Mouse (Mus musculus) fibroblast of lung, adult 2 months (primary cell): ENCODE results near the gene Adgrl1.
"Not testable (repeated sequence)": the region's sequence is repeated elsewhere in the genome, so short reads cannot be mapped to it uniquely, and the experiment has no call there.

Experiments used
- DNase-seq: peaks from one replicate; pipeline ENCODE4 v3.0.0-alpha.2; 2011; ENCODE audit warnings: low read depth

The Adgrl1 gene

DNA sequence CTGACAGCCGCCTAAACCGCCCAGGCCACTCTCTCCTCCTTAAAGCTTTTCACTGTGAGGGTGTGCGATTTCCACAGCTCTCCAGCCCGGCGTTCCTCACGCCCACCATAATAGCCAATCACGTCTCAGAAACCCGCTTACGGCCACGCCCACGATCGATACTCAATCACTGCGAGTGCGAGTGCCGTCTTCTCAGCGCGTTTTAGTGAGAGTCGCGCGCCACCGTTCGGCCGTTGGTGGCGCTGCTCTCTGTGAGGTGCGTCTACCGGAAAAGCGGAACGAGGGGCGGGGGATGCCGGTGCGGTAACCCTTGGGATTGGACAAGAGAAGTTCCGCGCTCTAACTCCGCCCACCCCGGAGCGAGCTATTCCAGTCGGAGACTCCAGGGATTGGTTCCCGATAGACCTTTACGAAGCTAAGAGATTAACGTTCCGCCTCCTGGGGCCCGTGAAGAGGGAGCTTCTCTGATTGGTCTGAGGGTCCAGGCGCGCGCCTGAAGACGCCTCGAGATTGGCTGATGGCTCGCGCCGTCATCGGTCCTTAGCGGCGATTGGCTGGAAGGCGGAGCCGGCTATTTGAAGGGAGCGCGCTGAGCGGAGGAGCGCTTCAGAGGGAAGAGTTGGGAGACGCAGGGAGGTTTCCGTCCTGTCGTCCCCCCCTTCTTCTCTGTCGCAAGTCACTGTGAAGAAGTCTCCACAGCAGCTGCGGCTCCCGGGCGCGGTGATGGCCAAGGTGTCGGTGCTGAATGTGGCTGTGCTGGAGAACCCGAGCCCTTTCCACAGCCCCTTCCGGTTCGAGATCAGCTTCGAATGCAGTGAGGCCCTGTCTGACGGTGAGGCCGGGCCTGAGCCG lies 55.4 kb downstream of the Adgrl1 start, which contains the start of the genes Gm10644 and Asf1b:
Gene Gm10644 (minus strand): TSS at position 100 of the 852 bp plus-strand sequence.
Gene Asf1b (plus strand): TSS at position 402 of the 852 bp plus-strand sequence.
- peak; percentile 99 for DNase-seq

DNA sequence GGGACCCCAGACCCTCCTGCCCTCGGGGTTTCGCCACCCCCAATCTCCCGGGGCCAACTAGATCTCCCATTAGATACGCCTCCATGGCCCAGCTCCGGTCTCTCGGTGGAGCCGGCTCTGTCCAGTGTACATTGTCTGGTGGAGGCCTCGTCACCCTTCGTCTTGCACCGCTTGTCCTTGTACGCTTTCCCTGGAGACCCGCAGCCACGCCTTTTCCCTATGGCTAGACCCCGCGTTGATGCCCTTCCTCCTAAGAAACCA lies 56.0 kb downstream of the Adgrl1 start:
- no peak for DNase-seq

DNA sequence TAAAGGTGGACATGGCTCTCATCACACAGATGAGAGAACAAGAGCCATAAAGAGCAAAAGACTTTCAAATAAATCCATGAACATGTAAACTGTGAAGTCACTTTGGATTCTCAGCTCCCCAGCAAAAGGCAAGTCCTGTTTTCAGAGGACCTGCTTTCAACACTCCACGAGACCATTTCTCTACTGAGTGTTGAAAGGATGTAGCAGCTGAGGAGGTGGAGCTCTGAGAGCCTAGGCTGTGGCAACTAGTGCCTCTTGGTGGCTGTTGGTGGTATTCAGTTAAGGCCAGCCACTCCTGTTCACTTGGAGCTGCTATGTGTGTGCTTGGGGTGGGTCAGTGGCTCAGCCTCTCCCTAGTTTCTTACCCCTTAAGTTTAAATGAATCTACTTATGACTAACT lies 56.9 kb downstream of the Adgrl1 start:
- no peak for DNase-seq

DNA sequence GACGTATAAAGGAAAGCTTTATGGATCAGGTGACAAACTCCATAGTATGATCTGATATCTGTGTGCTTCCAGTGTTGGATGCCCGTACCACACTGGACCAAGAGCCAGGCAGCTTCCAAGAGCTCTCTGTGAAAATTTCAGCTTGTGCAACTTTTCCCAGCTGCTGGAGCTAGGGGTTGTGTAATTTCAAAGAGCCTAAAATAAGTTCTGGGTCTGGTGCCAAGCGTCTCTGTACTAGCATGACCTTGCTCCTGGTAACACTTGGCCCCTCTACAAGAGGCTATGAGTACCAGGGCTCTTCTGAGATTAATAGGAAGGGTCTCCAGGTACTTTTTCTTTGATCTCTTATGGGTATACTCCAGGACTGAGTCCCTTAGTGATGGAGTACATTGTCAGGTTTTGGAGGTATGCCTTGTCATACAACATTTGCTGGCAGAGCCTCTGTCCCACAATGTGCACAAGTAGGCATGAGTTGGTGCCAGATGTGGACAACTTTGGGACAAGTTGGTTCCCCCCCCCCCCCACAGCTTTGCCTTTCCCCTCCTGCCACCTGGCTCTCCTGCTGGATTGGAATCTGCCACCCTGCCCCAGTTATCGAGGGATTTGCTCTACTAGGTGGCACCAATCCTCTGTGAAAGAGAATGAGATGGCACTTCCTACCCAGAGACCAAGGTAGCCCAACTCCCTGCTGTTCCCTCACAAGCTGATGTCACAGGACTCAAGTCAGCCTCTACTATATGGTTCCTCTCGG lies 64.3 kb downstream of the Adgrl1 start:
- DNase-seq, result peak; percentile 58

DNA sequence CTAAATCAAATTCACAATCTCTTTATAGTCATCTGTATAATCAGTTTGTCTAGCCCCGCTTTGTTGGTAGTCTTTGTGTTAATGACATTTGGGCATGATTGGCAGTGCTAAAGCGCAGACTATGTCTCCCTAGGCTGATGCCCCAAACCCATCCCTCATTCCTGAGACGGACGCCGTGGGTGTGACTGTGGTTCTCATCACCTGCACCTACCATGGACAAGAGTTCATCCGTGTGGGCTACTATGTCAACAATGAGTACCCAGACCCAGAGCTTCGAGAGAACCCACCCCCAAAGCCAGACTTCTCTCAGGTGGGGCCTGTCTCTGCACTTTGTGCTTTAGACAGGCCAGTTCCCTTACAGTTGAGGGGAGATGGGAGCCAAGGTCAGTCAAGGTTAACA lies 67.8 kb downstream of the Adgrl1 start:
- no peak for DNase-seq

DNA sequence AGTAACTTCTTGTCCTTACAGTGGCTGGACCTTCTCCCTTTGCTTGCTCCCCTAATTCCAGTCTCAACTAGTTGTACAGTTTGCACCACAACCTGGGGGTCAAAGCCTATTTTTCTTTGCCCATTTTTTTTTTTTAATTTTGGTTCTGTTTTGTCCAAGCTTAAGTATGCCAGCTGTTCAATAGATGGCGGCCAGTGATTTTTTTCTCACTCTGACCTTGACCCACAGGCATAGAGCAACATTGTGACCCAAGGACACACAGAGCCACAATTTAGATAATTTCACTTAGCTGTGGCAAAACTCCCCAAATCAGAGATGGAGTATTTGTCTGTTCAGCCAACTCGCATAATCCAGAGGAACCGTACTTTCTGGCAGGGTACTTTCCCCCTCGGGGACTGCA lies 71.2 kb downstream of the Adgrl1 start:
- DNase-seq, result no peak

DNA sequence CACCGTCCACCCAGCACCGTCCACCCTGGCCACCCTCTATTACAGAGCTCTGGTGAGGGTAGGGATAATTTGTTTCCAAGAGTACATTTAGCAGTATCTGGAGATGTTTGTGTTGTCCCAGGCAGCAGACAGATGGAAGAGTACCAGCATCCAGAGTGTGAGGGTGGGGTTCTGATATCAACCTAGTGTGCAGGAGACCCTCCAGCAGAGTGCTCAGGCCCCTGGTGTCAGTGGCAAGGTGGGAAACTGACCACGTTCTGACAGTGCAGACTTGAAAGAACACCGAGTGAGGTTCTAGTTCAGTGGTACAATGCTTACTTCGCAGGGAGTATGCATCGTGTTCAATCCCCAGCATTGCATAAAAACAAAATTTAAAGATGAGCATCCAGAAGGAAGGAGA lies 71.8 kb downstream of the Adgrl1 start:
- no peak for DNase-seq

DNA sequence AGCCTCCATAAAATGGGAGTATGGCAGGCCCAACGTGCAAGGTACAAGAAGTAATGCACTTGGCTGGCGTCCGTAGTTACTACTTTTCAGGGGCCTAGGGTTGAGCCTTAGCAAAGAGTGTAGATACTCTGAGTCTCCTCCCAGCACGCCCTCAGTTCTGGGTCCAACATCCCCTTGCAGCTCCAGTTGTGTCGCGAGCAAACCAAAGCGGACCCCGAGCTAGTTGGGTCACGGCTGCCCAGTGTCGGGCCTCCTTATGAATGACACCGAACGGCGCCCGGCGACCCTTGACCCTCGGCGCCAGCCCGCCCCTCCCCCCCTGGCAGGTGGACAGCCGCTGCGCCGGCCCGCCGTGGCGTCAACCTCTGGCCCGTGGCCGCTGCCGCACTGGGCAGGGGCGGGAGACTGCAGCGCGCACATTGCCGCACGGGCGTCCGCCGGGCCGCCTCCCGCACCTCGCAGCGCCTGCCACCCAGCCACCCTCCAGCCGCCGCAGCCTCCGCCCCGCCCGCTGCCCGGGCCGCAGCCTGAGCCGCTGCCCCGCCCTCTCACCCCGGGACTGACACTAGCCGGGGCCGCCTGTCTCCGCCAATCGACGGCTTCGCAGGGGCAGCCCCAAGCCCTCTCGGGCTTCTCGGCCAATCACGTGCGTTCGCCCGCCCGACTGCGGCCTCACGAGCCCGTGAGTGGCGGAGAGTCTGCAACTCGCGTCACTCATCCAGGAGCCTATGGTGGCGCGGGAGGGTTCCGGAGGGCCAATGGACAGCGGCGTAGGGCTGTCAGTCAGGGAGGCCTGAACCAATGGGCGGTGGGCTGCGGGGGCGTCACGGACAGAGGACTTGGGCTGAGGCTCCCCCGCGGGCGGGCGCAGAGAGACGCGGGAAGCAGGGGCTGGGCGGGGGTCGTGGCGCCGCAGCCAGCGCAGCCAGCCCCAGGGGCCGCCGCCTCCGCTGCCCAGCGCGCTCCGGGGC lies 72.5 kb downstream of the Adgrl1 start, which contains the start of gene Prkaca:
Gene Prkaca (plus strand): TSS at position 844 of the 971 bp plus-strand sequence.
- DNase-seq, result peak; percentile 98

DNA sequence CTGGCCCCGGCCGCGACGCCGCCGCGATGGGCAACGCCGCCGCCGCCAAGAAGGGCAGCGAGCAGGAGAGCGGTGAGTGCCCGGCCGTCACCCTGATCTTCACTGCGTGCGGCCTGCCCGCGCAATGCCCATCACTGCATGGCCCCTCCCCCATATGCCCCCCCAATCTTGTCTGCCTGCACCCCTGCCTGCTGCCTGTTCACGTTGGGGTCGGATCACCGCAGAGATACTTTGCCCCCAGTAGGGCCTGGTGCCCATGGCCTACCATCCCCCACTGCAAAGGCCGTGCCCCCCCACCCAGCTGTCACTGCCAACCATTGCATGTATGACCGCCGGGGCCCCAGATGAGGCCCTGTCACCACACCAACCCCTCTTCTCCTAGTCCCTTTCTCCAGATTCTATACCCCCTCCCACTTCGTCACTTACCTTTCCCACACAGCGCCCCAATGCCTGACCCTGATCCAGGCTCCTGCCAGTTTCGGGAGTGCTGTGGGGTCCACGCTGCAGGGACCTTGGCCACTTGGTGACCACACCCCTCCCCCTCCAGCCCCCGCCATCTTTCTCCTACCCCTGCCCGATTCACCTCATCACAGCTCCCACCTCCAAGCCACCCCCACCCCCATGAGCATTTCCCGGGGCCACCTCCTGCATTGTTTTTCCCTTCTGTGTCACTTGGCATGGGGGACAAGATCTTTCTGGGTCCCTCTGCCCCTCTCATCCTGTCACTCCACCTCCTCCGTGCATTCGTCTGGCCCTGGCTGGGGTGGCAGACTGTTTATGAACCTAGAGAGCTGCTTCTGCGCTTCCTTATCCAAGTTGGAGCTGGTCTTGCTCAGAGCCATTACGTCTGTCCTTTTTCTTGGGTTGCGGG lies 73.5 kb downstream of the Adgrl1 start:
- no peak for DNase-seq

DNA sequence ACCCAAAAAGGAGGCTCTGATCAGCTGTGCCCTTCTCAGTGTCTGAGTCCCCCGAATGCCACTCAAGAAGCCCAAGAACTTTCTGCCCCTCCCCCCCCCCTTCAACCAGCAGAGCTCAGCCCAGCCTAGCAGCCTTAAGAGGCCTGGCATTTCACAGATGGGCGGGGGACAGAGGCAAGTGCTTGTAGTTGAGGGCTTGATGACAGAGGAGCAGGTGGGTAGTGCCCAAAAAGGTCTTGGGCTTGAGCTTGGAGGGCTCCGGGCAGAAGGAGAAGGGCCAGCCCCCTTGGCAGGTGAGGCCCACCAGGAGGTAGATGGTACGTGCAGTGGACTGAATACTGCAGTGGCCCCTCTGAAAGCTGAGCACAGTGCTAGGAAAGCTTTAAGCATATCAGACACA lies 74.6 kb downstream of the Adgrl1 start:
- no peak for DNase-seq

DNA sequence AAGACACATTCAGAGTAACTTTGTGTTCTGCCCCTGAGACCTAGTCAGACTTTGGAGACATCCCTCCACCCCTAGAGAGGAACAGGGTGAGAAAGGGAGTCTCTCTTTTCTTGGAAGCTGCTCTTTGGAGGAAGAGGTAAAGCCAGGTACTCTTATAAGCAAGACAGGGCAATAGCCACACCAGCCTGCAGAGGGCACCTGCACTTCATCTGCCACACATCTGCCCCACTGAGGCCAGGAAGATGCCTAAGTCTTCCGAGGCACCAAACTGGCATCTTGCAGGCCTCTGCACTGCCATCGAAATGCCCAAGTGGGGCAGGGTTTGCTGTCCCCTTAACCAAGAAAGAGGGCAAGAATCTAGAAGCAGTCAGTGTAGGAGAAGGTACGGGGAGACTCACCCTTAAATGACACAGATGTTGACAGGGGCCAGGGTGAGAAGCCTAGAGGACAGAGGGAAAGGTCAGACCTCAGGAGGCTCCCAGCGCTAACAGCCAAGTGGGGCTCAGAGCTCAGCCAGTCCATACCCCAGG lies 76.3 kb downstream of the Adgrl1 start:
- no peak for DNase-seq

DNA sequence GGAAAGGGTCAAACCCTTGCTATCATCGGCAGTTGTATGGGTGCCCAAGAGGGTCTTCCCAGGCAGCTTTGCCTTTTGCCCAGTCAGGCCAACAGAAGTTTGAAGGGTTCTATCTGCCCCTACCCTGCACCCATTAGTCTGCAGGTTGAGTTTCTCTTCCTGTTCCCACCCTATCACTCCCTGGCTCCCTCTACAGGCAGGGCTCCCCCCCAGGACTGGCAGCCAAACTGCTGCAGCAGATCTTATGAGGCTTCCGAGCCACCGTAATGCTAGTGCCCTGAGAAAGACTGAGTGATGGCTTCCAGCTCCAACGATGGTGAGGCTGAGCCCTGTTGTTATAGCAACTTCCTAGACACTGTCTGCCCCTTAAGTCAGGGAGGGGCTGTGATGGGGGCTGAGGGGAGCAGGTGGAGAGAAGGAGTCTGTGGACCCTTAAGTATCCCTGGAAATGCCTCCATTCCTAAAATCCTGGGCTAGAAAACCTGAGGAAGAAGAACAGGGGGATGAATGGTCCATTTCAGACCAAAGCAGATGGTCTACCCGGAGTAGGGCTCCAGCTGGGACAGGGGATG lies 77.0 kb downstream of the Adgrl1 start:
- no peak for DNase-seq

DNA sequence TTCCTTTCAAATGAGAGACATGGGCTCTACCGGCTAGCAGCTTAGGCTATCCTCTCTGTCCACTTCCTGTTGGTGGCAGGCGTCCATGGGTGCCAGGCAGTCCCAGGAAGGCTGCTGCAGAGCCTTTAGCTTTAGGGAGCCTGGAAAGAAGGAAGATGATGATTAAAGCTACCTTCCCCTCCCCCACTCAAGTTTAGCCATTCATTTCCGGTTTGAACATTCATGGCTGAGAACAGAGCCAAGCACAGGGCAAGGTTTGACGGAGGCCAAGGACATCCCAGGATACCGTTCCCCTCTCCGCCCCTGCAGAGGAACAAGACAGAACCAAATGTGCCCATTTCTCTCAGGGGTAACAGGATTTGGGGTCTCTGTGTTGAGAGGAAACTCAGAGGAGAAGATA lies 77.7 kb downstream of the Adgrl1 start:
- no peak for DNase-seq

DNA sequence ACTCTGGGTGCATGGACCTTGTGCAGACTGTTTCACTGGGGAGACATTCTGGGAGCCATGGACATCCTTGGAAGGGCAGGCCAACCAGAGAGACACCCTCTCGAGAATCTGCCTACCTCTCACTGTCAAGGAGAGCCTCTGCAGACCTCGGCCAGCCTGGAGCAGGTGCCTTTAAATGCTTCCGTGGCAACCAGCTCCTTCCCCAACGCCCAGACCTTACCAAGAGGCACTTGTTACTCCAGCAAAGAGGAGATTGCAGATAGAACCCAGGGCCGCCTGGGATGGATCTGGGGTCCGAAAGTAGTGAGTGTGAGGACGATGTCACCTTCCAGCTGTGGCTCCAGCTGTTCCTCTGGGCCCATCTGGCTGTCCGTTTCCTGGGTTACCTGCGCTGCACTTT lies 78.3 kb downstream of the Adgrl1 start:
- no peak for DNase-seq

DNA sequence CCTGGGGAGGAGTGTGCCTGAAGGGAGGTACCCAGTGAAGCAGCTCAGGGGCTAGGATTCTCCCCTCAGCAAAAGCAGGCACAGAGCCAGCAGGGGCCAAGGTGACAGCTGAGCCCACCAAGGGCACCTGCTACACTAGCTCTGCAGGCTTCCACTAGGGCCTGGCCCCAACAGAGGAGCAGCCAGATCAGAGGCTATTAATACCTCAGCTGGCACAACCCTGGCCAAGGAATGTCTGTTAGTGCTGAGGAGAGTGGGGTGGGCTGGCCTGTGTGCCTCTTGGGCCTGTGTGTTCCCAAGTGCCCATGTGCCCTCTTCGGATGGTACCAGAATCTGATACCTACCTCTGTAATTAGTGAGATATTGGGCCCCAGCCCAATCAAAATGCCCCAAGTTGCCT lies 80.3 kb downstream of the Adgrl1 start:
- no peak for DNase-seq

DNA sequence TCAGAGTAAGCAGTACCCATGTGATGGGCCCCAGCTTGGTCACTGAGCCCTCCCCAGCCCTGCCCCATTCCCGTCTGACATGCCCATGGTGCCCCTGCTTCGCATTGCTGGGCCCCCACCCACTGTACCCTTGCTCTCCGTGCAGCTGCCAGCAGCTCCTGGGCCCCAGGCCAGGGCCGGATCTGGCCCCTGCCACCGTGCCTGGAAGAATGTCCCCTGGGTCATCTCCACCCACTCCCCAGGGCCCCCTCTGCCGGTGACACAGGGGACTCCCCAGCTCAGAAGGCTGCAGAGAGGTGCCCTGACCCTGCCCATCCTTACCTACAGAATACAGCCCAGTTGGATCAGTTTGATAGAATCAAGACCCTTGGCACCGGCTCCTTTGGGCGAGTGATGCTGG lies 80.9 kb downstream of the Adgrl1 start:
- no peak for DNase-seq

DNA sequence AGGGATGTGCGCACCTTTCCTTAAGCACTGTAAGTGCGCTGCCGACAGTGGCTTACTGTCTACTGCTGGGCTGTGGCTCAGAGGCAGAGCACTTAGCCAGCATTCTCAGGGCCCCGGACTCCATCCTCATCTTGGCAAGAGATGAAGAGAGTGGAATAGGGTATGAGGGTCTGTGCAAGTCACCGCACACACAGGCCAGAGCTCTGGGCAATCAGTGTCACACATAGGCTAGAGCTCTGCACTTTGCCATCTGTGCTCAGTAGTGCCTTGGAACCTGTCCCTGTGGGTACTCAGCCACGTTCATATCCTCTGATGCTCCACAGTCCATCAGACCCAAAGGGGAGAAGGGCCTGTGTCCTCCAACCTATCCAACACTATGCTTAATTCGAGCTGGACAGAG lies 81.6 kb downstream of the Adgrl1 start:
- no peak for DNase-seq

DNA sequence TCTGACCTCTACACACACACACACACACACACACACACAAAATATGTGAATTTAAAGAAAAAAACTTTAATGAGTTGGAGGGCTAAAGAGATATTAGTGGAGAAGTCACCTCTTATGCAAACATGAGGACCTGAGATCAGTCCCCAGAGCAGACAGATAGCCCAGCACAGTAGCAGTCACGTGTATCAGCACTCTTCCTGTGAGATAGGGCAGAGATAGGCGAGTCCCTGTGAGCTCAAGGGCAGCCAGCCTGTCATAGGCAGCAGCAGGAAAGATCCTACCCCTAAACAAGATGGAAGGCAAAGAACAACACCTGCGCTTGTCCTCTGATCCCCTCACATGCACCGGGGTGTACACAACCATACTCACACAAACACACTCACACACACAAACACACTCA lies 82.5 kb downstream of the Adgrl1 start:
- no peak for DNase-seq

DNA sequence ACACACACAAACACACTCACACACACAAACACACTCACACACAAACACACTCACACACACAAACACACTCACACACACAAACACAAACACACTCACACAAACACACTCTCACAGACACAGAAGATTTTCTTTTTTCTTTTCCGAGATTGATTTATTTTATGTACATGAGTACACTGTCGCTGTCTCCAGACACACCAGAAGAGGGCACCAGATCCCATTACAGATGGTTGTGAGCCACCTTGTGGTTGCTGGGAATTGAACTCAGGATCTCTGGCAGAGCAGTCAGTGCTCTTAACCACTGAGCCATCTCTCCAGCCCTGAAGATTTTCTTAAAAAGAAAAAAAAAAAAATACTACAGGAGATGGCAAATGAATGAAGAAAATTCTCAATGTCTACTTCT lies 83.3 kb downstream of the Adgrl1 start:
- not testable (repeated sequence) for DNase-seq

DNA sequence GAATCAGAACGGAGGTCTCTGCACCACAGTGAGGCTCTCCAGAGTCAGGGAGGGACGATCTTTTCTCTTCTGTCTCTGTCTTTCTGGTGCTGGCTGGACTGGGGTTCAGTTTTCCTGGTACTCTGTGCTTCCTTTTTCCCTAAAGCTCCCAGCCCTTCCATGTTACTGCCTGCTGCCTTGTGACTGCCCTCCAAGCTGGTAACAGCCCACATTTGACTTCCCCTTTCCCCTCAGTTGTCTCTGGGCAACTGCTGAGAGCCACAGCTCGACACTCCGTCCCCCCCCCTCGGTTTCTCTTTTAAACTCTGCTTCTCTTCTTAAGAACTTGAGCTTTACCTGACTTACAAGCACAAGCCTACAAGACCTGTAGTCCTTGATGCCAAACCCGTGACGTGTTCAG lies 89.3 kb downstream of the Adgrl1 start:
- DNase-seq, result no peak

DNA sequence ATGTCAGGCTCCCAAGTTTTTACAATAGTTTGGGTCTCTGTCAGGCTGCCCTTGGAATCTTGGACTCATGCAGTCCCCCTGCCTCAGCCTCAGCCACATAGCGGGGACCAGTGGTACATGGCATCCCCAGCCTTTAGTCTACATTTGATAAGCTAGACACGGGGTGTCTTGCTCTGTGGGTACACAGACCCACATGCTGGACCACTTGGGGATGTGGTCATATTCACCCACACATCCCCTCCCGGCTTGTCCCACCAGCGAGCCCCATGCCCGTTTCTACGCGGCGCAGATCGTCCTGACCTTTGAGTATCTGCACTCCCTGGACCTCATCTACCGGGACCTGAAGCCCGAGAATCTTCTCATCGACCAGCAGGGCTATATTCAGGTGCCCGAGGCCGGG lies 90.3 kb downstream of the Adgrl1 start:
- no peak for DNase-seq
